Mouse (Mus musculus) NIH3T3 (cell line): Measurements from ENCODE around the gene Kat6b.
"Not testable (repeated sequence)": the region's sequence is repeated elsewhere in the genome, so short reads cannot be mapped to it uniquely, and the experiment has no call there.

Experiments used
- DNase-seq: peaks from one replicate; pipeline ENCODE4 v3.0.0-alpha.2; 2012; ENCODE audit warnings: low read depth

Kat6b gene

DNA sequence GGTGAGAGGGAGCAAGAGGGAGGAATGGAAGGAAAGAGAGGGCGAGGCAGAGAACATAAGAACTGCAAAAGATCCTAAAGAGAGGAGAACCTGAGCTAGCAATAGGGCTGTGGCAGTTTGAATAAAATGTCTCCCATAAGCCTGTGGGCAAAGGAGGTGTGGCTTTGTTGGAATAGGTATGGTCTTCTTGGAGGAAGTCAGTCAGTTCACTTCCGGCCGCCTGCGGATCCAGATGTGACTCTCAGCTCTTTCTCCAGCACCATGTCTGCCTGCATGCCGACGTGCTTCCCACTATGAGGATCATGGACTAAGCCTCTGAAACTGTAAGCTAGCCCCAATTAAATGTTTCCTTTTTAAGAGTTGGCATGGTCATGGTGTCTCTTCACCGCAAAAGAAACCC is at the start of gene Kat6b:
Gene Kat6b, plus strand, starts transcription at position 204 of the 400 bp plus-strand sequence.
- no peak for DNase-seq

DNA sequence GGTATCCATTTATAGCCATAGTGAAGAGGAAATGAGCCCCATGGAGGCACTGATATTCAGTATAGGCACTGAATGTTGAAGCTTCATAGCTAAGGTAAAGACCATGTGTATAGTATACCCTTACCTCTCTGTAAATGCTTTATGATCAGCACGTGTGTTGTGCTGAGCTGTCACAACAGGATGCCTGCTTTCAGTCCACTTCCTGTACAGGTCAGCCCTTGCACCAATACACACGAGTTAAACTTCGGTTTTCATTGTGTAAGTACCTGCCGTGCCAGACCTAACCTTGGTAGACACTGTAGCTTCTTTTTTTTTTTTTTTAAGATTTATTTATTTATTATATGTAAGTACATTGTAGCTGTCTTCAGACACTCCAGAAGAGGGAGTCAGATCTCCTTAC is 47.8 kb upstream of the Kat6b start:
- DNase-seq, result no peak

DNA sequence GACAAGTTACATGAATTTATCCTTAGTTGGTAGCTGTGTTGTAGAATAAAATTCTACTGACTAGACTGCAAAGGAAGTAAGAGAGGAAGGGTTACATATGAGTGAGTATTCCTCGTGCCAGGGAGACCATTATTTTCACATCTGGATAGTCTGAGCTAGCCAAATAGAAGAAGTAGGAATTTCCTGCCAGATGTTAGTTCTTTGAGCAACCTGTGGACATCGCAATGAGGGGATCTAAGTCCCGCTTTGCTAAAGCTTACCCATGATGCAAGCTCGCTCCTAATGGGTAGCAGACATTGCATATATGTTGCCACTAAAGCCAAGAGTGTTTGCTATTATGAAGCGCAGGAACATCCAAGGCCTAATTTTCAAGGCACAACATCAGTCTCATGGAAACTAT is 47.2 kb upstream of the Kat6b start:
- peak; percentile 25 for DNase-seq

DNA sequence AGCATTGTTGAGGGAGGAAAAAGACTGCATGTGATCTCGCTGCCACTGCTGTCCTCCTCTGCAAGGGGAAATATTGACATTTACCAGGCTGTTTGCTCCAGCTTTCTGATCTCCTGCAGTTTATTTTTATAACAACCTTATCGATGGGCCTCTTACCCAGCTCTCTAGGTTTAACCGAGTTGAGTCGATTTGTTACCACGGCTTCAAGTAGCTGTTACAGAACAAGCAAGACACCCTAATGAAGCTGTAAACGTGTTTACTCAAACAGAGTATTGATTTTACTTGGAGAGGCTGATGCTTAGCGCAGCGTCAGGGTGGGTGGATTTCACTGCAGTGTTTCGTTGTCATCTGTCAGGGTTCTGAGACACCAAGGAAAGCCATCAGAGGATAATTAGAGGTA is 46.5 kb upstream of the Kat6b start:
- DNase-seq, result no peak

DNA sequence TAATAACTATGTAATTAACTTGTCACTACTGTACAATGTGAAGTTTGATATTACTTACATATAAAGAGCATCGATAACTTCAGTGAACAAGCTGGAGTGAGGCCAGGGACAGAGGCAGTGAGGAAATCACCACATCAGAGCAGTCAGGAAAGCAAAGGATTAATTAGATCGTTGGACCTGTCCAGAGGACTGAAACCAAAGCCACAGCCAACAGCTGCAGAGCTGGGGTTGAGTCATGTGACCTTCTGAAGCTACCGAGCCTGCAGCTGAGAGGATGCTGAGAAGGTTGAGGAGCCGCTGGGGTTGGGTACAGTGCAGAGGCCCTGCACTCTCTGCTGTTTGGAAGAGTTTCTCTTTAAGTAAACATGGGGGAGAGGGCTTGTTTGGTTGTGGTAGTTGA is 41.4 kb upstream of the Kat6b start:
- DNase-seq, result peak; percentile 42

DNA sequence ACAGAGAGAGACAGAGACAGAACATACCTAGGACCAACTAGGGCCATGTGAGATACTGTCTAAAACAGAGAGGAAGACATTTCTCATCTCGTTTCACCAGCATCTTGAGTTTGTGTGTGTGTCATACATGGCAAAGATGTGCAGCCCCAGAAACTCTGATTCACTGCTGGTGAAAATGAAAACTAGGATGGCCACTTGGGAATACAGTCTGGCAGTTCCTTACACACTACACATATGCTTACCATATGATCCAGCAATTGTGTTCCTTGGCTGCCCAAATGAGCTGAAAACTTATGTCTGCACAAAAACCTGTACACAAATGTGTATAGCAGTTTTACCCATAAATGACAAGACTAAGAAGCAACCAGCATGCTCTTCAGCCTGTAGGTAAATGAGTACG is 40.7 kb upstream of the Kat6b start:
- DNase-seq, result peak; percentile 77

DNA sequence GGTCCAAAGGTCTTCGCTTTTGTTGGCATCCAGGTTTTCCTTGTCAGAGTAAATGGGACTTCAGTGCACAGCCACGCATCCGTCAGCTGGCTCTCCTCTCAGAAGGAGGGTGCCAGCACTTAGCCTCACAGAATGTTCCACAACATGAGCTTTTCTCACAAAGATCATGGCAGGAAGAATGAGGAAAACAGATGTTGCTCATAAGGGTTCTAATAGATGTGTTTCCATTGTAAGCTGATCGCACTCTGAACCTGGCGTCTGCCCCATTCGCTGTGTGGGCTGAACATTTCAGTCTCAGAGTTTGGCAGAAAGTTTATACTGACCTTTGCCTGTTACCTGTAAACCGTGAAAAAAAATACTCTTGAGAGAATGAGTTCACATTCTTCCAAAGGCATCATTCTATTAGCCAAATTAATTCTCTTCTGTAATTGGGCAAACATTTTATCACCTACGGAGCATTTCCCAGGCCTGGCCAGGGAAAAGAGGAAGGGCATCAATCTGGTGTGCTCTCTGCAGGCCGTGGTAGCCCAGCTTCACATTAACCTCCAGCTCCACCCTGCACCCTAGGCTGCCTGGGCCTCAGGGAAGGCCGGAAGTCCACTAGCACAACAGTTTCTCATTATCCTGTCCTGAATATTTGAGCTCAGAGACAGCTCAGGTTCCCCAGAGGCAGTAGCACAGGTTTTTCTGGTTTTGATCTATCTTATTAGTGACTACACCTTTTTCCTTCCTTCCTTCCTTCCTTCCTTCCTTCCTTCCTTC is 39.3 kb upstream of the Kat6b start:
- peak; percentile 6 for DNase-seq

DNA sequence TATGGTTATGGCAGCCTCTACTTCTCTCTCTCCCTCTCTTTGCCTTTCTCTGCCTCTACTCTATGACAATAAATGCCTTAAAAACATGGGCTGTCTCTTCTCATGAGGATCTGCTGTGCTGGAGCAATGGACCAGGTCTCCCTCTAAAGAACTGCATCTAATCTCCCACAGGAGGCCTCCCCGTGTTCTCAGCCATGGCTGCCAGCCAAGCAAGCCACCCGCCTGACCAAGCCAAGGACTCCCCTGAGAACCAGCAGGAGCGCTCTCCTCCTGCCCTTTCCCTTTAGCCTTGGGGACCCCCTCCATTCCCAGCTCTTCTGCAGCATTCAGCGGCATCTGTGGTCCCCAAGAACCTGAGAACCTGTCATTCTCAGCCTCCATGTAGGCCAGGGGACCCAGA is 28.7 kb upstream of the Kat6b start:
- no peak for DNase-seq

DNA sequence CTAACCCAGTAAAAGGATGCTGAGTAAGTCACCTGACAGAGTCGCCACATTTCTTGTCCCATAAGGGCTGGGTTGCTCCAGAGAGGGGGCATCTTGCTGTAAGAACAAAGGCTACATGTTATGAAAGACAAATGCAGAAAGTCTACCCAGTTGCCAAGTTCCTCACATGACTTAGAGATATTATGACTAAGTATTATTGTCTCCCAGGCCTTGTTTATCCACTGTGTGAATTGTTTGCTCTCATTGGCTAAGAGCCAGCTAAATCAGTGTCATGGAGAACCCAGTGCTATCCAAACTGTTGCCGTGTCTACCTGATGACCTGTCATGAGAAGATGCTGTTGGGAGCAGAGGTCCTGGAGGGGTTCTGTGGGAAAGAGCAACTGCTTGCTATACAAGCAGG is 27.3 kb upstream of the Kat6b start:
- peak; percentile 33 for DNase-seq

DNA sequence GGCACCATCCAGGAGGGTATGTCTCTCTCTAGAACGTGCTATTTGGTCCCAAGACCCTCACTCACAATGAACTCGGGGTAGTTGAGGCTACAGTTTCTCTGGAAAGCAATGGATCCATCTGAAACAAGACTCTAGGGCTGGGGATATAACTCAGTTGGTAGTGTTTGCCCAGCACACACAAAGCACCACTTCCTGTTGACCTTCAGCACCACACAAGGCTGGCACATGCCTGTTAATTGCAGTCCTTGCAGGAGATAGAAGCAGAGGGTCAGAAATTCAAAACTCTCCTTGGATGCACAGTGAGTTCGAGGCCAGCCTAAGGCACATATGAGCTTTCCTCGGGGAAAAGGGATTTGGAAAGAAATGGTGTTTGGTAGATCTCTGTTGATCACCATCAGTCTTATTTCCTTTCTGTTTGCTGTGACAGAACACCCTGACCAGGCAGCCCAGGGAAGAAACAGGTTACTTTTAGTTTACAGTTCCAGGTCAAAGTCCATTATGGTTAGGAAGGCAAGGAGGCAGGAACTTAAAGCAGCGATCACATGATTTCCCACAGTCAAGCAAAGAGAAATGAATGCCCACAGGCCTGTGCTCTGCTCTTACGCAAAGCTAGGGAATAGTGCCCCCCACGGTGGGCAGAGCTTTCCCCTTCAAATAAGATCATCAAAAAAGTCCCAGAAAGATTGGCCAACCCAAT is 25.4 kb upstream of the Kat6b start:
- no peak for DNase-seq

DNA sequence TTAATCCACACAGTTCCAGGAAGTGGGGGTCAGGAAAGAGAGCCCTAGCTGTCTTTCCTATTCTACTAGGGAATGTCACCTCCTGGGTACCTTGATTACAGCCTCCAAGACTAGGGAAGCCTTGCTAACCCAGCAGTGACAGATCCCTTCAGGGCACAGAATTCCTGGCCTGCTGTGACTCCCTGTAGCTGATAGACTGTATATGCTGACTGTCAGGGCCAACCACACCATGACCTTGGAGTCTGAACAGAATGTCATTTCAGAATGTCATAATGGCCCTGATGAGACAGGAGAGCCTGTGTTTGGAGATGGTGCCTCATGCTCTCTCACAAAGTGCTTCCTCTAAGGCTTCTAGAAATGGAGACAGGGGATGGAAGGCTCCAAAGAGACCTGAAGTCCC is 24.7 kb upstream of the Kat6b start:
- no peak for DNase-seq

DNA sequence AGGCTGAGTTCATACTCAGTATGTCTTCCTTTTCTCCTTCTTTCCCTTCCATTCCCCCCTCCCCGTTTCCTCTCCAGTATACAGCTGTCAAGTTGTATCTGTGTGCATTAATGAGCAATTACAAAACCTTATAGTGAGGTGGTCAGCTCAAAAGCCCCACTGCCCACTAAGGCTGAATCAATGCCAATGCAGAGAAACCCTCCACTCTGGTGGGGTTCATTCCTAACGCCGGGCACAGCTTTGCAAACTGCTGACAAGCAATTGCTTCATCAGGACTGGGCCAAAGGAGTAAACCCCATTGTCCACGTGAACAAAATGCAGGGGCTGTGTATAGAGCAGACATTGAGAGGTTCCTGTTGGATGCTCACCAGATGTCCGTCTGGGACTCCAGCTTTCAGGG is 23.4 kb upstream of the Kat6b start:
- no peak for DNase-seq

DNA sequence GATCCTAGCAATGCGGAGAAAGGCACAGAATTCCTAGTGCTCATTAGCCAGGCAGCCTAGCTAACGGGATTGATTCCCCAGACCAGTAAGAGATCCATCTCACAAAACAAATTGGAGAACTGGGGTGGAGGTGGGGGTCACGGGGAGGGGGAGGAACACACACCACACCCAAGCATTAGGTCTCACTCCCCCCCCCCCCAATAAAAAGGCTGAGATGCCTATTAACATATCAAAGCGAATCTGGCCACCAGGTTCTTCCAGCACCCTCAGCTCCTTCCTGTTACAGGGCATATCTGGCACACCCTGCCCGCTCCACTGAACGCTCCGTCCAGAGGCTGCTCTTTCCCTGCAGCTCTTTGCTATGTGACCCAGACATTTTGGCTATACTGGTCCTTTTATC is 22.5 kb upstream of the Kat6b start:
- no peak for DNase-seq

DNA sequence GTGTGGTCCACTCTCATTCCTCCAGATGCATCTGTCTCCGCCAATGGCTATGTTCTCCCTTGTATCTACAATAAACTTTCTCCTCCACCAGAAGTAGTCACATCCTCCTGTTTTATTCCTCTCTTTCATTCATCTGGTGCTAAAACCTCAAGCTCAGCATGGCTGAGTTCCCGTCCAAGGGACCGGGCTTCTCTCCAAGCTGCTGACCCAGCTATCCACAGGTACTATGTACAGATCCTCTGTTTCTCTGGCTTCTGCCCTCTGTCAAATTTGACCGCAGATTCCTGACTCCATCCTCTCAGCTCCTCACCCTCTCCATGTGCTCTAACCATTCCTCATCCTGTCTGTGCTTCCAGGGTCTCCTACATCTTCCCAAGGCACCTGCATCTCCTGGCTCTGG is 22.1 kb upstream of the Kat6b start:
- DNase-seq, result no peak

DNA sequence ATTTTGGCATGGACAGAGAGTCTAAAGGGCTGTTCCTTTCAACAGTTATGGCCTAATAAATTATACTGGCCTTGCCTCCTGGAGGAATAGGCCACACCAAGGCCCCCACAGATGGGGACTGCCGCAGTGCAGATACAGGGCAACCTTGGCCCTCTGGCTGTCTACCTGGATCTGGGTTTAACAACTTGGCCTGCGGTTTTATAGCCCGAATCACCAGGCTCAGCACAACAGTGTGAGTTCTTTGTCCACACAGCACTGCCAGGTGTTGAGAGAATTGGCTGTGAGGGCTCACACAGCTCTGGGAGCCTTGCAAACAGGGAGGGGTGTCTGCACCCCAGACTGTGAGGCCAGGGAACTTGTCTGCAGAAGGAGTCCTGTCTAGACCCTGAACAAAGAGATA is 18.8 kb upstream of the Kat6b start:
- no peak for DNase-seq

DNA sequence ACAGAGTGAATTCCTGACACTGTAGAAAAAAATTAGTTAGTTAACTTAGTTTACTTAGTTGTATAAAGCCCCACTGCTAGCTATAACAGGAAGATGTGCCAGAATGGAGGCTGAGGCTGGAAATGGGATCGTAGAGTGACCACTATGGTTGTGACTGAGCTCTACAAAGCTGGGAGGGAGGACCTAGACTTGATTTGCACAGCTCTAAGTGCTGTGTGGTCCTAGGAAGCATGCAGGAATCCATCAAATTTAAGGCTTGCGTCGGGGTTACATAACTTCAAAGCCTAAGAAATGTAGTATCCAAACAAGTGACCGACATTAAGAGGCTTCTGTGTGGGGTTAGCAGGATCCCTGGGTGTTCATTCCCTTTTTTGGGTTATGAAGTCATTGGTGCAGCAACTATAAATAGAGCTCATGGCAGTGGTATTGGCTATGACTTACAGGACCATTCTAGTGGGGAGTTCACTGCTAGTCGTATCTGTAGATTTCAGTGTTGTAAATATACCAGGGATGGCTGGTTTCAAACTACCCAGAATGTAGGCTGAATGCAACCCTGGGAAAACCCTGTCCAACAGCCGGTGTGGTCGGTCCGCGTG is 18.0 kb upstream of the Kat6b start:
- DNase-seq, result no peak

DNA sequence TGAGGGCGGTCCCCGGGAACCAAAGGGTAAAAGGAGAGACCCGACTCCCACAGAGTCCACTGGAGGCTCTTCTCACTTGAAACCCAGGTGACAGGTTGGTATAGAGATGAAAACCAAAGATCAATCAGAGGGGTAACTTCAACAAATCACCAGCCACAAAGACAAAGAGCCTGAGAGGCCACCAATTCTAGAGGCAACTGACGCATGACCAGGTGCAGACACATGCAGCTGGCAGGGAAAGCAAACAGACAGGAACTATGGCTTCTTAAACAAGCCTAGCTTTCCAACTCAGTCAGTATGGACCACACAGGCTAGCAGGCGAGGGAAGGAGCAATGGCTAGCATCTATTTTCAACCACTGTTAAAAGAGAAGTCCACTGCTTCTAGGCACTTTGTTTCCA is 10.8 kb upstream of the Kat6b start:
- DNase-seq, result no peak

DNA sequence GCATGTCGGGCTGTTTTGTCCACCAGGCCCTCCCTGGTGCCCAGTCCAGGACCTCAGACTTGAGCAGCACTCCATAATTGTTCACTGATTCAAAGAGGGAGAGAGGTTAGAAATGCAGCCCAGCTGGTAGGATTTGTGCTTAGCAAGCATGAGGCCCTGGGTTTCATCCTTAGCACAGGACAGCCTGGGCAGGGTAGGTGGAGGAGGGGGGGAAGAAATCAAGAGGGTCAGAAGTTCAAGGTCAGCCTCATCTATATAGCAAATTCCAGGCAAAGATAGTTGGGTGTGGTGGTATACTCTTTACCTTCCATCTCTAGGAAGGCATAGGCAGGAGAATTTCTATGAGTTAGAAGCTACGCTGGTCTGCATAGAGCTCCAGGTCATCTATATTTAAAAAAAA is 9.3 kb upstream of the Kat6b start:
- DNase-seq, result no peak

DNA sequence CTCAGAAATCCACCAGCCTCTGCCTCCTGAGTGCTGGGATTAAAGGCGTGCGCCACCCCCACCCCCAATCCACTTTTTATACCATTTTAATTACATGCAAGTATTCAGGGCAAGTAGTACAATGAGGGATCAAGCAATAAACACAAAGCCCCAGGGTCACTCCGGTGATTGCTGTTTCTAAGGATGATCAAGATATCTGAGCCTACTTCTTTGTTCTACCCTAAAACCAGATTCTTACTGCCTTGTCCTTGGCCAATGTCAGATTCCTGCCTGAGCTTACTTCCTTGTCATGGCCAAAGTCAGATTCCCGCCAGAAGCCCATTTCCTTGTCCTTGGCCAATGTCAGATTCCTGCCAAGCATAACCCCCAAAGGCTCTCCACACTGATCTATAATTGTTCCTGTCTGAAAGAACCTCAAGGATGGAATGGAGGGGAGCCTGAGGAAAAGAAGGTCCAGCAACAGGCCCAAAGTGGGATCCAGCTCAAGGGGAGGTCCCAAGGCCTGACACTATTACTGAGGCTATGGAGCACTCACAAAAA is 6.6 kb upstream of the Kat6b start:
- not testable (repeated sequence) for DNase-seq

DNA sequence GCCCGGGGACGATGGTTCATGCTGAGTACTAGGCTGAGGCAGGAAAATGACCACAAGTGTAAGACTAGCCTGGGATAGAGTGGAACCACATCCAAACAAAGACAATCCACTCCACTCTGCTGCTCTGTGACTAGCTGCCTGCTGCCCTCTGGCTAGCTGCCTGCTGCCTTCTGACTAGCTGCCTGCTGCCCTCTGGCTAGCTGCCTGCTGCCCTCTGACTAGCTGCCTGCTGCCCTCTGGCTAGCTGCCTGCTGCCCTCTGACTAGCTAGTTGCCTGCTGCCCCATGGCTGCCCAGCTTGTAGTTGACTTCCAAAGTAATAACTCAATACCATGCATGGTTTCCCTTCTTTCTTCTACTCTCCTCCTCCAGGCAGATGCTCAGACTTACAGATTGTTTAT is 4.1 kb upstream of the Kat6b start:
- DNase-seq, result peak; percentile 43

DNA sequence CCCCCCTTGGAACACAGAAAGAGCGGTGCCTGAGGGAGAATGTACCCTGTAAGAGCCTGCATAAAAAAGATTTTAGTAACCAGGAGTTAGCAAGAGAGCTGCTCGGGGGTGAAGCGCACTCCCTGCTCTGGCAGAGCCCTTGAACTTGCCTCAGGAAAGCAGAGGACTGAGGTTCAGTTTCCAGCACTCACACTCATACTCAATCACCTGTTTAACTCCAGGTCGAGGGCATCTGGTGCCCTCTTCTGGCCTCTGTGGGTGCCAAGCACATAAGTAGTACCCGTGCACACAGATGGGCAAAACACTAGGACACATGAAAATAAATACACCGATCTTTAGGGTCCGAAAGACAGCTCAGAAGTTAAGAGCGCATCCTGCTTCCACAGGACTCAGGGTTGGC is 1.7 kb upstream of the Kat6b start:
- no peak for DNase-seq

DNA sequence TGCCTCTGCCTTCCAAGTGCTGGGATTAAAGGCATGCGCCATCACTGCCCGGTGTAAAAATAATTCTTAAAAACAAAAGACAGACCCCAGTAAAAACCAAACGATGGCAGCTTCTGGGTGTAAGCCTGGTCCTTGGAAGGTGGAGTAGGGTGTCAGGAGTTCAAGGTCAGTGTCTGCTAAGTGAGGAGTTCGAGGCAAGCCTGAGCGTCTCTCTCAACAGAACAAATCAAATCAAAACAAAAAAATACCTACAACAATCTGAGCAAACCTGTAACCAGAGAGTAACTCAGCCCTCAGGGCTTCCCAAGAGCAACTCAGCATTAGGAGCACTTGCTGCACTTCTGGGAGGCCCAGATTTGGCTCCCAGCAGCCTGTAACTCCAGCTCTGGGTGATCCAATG is 1.0 kb upstream of the Kat6b start:
- no peak for DNase-seq

DNA sequence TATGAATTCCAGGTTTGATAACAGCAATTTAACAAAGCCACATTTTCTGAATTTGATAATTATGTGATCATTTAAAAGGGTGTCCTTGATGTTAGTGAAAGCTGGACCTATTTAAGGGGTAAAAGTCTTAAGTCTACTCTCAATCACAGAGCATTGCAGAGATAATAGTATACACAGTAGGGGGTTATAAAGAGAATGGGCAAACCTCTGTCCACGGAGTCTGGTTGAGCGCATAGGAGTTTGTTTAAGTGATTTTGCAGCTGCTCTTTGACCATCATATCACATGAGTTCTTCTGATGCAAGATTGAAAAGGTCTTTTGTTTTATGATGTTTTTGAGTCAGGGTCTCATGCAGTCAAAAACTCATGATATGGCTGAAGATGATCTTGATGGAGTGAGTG is 3.0 kb downstream of the Kat6b start:
- no peak for DNase-seq
